Mouse (Mus musculus) forebrain, embryonic 10.5 days (tissue): ENCODE data around the gene Kirrel3. TPM values are rescaled to one million over a fixed set of nuclear protein-coding genes. Genes with fewer than 3 reads are reported as not detected.

Source experiments
- DNase-seq: peaks from one replicate; pipeline ENCODE4 v3.0.0-alpha.2; 2017; ENCODE audit warnings: low spot score; ENCODE audit errors: extremely low spot score
- H3K27ac ChIP-seq: fragments of 300-500 bp; sonication (generic); 2 replicates; pipeline ENCODE4 v1.5.1; 2016; ENCODE audit warnings: mild to moderate bottlenecking
- H3K27me3 ChIP-seq: fragments of 300-500 bp; sonication (generic); 2 replicates; pipeline ENCODE4 v1.6.1; 2016; ENCODE audit warnings: mild to moderate bottlenecking; ENCODE audit not compliant: poor library complexity, severe bottlenecking
- H3K36me3 ChIP-seq: fragments of 300-500 bp; sonication (generic); replicated peaks from 2 replicates; pipeline ENCODE4 v1.6.1; 2016; ENCODE audit warnings: mild to moderate bottlenecking, moderate library complexity
- H3K4me1 ChIP-seq: fragments of 300-500 bp; sonication (generic); 2 replicates; pipeline ENCODE4 v1.6.1; 2016
- H3K4me3 ChIP-seq: fragments of 300-500 bp; sonication (generic); 2 replicates; pipeline ENCODE4 v1.5.1; 2016; ENCODE audit warnings: mild to moderate bottlenecking, moderate library complexity
- H3K9me3 ChIP-seq: fragments of 300-500 bp; sonication (generic); 2 replicates; pipeline ENCODE4 v1.6.1; 2016; ENCODE audit warnings: mild to moderate bottlenecking, moderate library complexity
- WGBS: fragments of 180-500 bp; shearing (Covaris S2); methylation state at CpG from one replicate; pipeline ENCODE4 v1.1.7; 2016; 5-methylcytosine and 5-hydroxymethylcytosine counted together
- polyA plus RNA-seq: library from polyadenylated mRNA; unstranded; fragments of >200 nt; fragmentation: Nextera tagmentation; extraction: Ambion mirVana; gene quantifications from 2 replicates; pipeline ENCODE4 v1.2.1, GENCODE M21; 2016

Kirrel3 gene
- polyA plus RNA-seq, 1 experiment from 2014 or later, result 3.0 TPM

DNA sequence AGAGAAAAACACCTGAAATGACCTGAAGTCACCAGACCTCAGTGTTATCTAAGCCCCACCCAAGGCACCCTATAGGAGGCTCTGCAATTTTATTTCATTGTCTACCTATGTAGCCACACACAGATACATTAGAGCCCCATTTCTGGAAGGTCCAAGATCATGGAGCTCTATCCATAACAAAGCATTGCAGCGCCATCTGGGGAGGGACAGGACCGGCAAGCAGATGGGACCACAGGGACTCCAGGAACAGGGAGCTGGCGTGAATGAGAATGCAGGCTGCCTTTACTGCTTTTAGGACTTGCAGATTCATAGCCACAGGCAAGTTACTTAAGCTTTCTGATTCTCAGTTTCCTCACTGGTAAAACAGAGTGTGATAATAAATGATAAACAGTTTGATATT is 392.1 kb downstream of the Kirrel3 start:
- DNase-seq, result no peak
- Histone ChIP-seq H3K4me1 (peaks cover 24% of the 10 kb centered on the region), H3K27me3 (peaks cover 11% of the 10 kb centered on the region), H3K27ac (no peak overlapping the region), H3K9me3 (no peaks in the 10 kb centered on the region), H3K4me3 (no peak overlapping the region), H3K36me3 (no peaks in the 10 kb centered on the region)
- WGBS, result 72% methylated on average over 3 of the region's 3 CpGs

DNA sequence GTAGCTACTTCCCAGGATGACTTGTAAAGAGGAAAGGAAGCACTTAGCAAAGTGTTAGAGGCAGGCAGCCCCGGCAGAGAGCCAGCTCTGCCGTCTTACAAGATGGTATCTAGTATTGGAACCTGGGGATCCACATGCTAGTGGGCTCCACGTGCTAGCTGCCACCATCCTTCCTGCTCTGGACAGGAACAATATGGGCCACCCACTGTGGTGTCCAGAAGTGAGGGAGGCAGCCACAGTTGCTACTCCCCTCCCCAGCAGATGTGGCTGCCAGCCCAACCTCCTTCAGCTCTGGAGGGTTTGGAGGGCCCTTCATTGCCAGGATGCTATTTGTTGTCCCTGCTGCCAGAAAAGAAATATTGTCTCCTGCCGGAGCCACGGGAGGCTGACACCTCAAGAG is 396.1 kb downstream of the Kirrel3 start:
- no peaks in the 10 kb centered on the region for H3K36me3 ChIP-seq
- no peak overlapping the region for H3K4me3 ChIP-seq
- H3K4me1 ChIP-seq, result peaks cover 16% of the 10 kb centered on the region
- no peak for DNase-seq
- H3K9me3 ChIP-seq, result no peaks in the 10 kb centered on the region
- H3K27me3 ChIP-seq, result peaks cover 5% of the 10 kb centered on the region; the same call in 1 of the 2 replicates
- 57% methylated on average over 5 of the region's 5 CpGs for WGBS
- H3K27ac ChIP-seq, result no peak overlapping the region

- Histone ChIP-seq H3K36me3 (no peaks in the 10 kb centered on the region), H3K4me1 (peaks cover 16% of the 10 kb centered on the region), H3K4me3 (no peak overlapping the region), H3K27ac (no peak overlapping the region), H3K9me3 (no peaks in the 10 kb centered on the region), H3K27me3 (peaks cover 2% of the 10 kb centered on the region; the same call in 1 of the 2 replicates)
- 12% methylated on average over 2 of the region's 2 CpGs for WGBS
- no peak for DNase-seq
These were observed 396.5 kb downstream of the Kirrel3 start for GRCm38 (mm10) chr9:34882211-34882610.

DNA sequence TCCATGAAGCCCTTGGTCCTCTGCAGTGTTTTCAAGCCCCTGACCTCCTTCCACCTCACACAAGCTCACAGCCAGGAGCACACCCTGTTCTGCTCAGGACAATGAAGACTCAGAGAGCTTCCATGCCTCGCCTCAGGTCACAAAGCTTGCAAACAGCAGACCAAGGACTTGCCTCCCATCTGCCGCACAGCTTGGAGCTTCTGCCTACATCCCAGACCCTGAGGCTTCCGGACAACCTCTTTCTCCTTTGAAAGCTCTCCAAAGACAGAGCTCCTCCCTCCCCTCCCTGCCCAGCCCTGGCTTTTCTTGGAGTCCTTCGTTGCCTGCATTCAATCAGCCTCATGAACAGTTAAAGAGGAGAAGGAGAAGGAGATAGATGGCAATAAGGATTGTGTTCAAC is 397.4 kb downstream of the Kirrel3 start:
- DNase-seq, result no peak
- WGBS, result 26% methylated on average over 4 of the region's 4 CpGs

GRCm38 (mm10) chr9:34884325-34884724 is 398.6 kb downstream of the Kirrel3 start:
- Histone ChIP-seq H3K4me3 (no peak overlapping the region), H3K4me1 (peaks cover 16% of the 10 kb centered on the region), H3K36me3 (no peaks in the 10 kb centered on the region), H3K27ac (no peak overlapping the region), H3K9me3 (no peaks in the 10 kb centered on the region), H3K27me3 (no peaks in the 10 kb centered on the region)
- no peak for DNase-seq
- WGBS, result 94% methylated on average over 3 of the region's 3 CpGs

More for the DNA sequence above, 397.4 kb downstream of the Kirrel3 start:
- Histone ChIP-seq H3K4me1 (peaks cover 16% of the 10 kb centered on the region), H3K27ac (no peak overlapping the region), H3K36me3 (no peaks in the 10 kb centered on the region), H3K4me3 (no peak overlapping the region), H3K27me3 (no peaks in the 10 kb centered on the region), H3K9me3 (no peaks in the 10 kb centered on the region)

- 83% methylated on average over 3 of the region's 3 CpGs for WGBS
- Histone ChIP-seq H3K4me3 (no peak overlapping the region), H3K9me3 (no peaks in the 10 kb centered on the region), H3K27me3 (no peaks in the 10 kb centered on the region), H3K27ac (no peak overlapping the region), H3K36me3 (no peaks in the 10 kb centered on the region), H3K4me1 (peaks cover 16% of the 10 kb centered on the region)
- no peak for DNase-seq
These were observed 399.2 kb downstream of the Kirrel3 start for GRCm38 (mm10) chr9:34884942-34885341.

DNA sequence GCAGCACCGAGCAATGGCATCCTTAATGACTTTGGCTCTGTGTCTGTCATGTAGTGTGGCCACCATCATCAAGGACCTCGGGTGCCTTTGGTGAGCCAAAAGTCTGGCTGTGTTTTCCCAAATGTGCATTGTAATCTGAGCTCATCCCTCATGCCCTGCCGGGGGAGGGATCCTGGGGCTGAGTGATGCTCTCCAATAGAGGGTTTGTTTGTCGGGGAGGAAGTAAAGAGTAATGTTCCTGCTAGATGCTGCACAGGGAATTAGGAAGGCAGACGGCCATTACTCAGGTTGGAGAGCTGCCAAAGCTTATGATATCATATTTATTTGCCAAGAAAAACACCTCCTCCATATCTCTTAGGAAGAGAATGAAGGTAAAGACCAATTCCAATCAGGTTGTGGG is 401.1 kb downstream of the Kirrel3 start:
- no peak for DNase-seq
- Histone ChIP-seq H3K36me3 (no peaks in the 10 kb centered on the region), H3K4me3 (no peak overlapping the region), H3K4me1 (peaks cover 13% of the 10 kb centered on the region), H3K27ac (no peak overlapping the region), H3K9me3 (no peaks in the 10 kb centered on the region), H3K27me3 (no peaks in the 10 kb centered on the region)
- WGBS, result 82% methylated on average over 5 of the region's 5 CpGs

GRCm38 (mm10) chr9:34887196-34887595 is 401.5 kb downstream of the Kirrel3 start:
- Histone ChIP-seq H3K4me3 (no peak overlapping the region), H3K36me3 (no peaks in the 10 kb centered on the region), H3K9me3 (no peaks in the 10 kb centered on the region), H3K4me1 (peaks cover 9% of the 10 kb centered on the region), H3K27me3 (no peaks in the 10 kb centered on the region), H3K27ac (no peak overlapping the region)
- DNase-seq, result no peak
- 71% methylated on average over 2 of the region's 2 CpGs for WGBS

DNA sequence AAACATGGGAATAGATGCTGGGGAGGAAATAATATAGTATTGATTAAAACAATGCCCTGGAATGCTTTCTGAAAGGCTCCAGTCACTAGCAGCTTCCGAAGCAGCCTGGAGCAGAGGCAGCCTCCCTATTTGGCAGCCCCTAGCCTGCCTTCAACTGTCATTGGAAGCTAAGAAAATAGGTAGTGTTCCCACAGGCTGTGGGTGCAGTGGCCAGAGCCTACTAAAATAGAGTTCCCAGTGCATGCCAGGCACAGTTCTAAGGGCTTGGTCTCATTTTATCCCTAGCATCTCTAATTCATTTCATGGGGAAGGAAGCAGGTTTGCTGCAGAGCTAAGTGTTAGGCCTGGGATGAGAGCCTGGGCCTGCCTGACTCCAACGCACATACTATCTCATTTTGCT is 402.6 kb downstream of the Kirrel3 start:
- DNase-seq, result no peak
- Histone ChIP-seq H3K27me3 (no peaks in the 10 kb centered on the region), H3K9me3 (no peaks in the 10 kb centered on the region), H3K27ac (no peak overlapping the region), H3K4me1 (no peaks in the 10 kb centered on the region), H3K36me3 (no peaks in the 10 kb centered on the region), H3K4me3 (no peak overlapping the region)
- 88% methylated on average over 2 of the region's 2 CpGs for WGBS

GRCm38 (mm10) chr9:34901216-34901615 is 415.5 kb downstream of the Kirrel3 start:
- WGBS, result 85% methylated on average over 4 of the region's 4 CpGs
- no peak overlapping the region for H3K27ac ChIP-seq

GRCm38 (mm10) chr9:34901888-34902287 is 416.2 kb downstream of the Kirrel3 start:
- Histone ChIP-seq H3K4me3 (no peak overlapping the region), H3K27ac (no peak overlapping the region), H3K9me3 (no peaks in the 10 kb centered on the region), H3K27me3 (no peaks in the 10 kb centered on the region), H3K4me1 (peaks cover 9% of the 10 kb centered on the region), H3K36me3 (no peaks in the 10 kb centered on the region)
- 63% methylated on average over 2 of the region's 2 CpGs for WGBS
- no peak for DNase-seq

More at GRCm38 (mm10) chr9:34901216-34901615, 415.5 kb downstream of the Kirrel3 start:
- H3K9me3 ChIP-seq, result no peaks in the 10 kb centered on the region
- DNase-seq, result no peak
- H3K4me3 ChIP-seq, result no peak overlapping the region
- H3K27me3 ChIP-seq, result no peaks in the 10 kb centered on the region
- H3K4me1 ChIP-seq, result peaks cover 9% of the 10 kb centered on the region
- H3K36me3 ChIP-seq, result no peaks in the 10 kb centered on the region

- Histone ChIP-seq H3K9me3 (no peaks in the 10 kb centered on the region), H3K4me3 (no peak overlapping the region), H3K27me3 (no peaks in the 10 kb centered on the region), H3K36me3 (no peaks in the 10 kb centered on the region), H3K4me1 (0 out of 2 replicates have a peak, but pooled peaks cover 3% of the 10 kb centered on the region), H3K27ac (no peak overlapping the region)
- WGBS, result 90% methylated on average over 6 of the region's 6 CpGs
- DNase-seq, result no peak
These were observed 419.5 kb downstream of the Kirrel3 start for GRCm38 (mm10) chr9:34905164-34905563.

DNA sequence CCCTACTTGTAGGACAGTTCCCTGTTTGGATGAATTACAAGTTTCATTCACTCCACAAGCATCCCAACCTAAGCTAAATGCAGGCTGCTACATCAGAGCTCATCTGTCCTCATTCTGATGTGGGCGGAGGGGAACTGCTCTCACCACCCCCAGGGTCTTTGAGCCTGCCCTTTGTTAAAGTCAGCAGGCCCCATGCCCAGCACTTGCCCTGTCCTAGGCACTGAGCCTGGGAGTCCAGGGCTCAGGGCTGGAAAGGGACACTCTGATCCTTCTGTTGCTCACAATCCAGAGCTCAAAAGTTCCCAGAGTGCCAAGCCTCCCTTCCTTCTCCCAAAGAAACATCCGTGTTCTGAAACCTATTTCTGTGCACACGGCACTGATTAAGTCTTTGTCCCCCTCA is 422.3 kb downstream of the Kirrel3 start:
- WGBS, result 70% methylated on average over 3 of the region's 3 CpGs
- Histone ChIP-seq H3K27me3 (no peaks in the 10 kb centered on the region), H3K4me1 (0 out of 2 replicates have a peak, but pooled peaks cover 3% of the 10 kb centered on the region), H3K27ac (no peak overlapping the region), H3K4me3 (no peak overlapping the region), H3K9me3 (no peaks in the 10 kb centered on the region), H3K36me3 (no peaks in the 10 kb centered on the region)
- no peak for DNase-seq

- Histone ChIP-seq H3K27me3 (no peaks in the 10 kb centered on the region), H3K9me3 (no peaks in the 10 kb centered on the region), H3K4me3 (no peak overlapping the region), H3K36me3 (no peaks in the 10 kb centered on the region), H3K4me1 (0 out of 2 replicates have a peak, but pooled peaks cover 3% of the 10 kb centered on the region), H3K27ac (no peak overlapping the region)
- DNase-seq, result no peak
- 83% methylated on average over 7 of the region's 7 CpGs for WGBS
These were observed 426.1 kb downstream of the Kirrel3 start for GRCm38 (mm10) chr9:34911838-34912237.
